Mouse (Mus musculus) T-helper 2 cell (primary cell): ENCODE measurements at regions not wholly inside any gene's neighbourhood (a gene's known extent, or its start where the extent isn't known, plus 50 kb on each side); places are given as distances from the start of the nearest gene placed in this dataset.
"Not testable (repeated sequence)": the region's sequence is repeated elsewhere in the genome, so short reads cannot be mapped to it uniquely, and the experiment has no call there.

Source experiments
- in situ Hi-C: fragments of 300-600 bp; cut with MboI, MseI; formaldehyde crosslinking; loops from one replicate; pipeline ENCODE4 v1.15.1; 2025; ENCODE audit warnings: high pct_unique_total_duplicates

- in situ Hi-C loops: no loop called here
Measured at GRCm38 (mm10) chr4:67141896-67142295, 314.5 kb downstream of the Tlr4 start.

DNA sequence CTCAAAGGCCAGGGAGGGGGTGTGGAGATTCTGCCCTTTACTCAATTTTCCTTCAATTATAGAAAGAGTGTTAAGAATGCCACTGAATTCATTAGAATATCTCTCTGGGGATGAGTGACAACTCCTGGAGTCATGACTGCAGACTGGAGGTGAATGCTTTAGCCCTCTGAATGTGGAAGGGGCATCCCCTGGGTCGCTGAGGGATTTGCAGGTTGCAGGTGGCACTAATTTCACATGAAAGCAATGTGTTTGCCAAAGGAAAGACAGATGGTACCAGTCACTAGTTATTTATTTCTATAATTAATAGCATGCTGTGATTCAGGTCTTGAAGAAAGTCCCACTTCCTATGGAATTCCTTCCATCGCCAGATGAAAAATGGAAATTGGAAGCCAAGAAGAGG lies 321.1 kb downstream of the Tlr4 start:
- in situ Hi-C loops: no loop called here

- in situ Hi-C loops: loop anchor here (10.0 kb wide), 1 partner anchor 918 kb away; no protein-coding TSS in a partner anchor
Measured at GRCm38 (mm10) chr4:67162673-67163072, 335.3 kb downstream of the Tlr4 start.

DNA sequence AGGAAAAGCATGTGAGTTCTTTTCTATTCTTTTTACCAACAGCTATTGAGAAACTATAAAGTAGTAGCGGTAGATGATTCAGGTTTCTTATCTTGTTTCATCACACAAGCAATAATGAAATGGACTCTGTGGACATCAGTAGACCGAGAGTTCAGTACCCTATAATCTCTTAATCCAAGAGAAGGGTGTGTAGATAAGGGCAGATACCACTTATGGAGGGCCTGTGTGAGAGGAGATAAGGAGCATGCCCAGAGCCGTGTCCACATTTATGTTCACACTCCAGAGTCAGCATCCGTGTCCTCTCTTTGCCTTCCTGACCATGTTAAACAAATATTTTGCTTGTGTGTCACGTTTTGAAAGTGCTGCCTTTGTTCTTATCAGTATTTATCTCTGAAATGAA lies 340.3 kb downstream of the Tlr4 start:
- in situ Hi-C loops: loop anchor here (10.0 kb wide), 1 partner anchor 923 kb away; no protein-coding TSS in a partner anchor

DNA sequence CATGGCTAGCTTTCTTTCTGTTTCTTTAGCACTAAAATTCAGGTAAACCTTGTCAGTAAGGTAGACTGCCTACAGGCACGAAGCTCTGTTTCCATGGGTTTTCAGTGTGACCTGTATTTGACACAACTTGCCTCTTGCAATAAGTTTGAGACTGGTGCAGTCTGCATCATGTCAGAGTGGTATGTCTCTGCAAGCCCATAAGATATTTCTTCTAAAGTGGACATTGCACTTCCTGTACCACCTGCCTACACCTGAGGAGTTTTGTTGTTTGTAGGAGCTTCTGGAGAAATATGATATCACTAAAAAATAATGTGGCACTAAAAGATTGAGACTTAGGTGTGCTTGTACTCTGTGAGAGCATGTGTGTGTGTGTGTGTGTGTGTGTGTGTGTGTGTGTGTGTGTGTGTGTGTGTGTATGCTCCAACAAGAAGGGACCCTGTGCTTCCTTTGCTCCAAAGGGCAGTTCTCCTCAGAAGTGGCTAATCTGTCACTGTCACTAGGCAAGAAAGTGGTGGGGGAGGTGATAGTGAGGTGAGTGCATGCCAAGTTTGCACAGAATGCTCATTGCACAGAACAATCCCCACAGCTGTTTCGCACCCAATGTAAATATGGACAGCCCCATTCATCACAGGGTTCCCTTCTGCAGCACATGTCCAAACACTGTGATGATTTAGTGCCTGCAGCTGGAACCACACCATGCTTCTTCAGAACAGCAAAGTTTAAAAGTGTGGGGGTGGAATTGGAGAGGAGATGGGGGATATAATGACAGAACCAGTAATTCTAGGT lies 360.5 kb downstream of the Tlr4 start:
- in situ Hi-C loops: loop anchor here (25.0 kb wide), 1 partner anchor 549 kb away; no protein-coding TSS in a partner anchor

GRCm38 (mm10) chr4:67190536-67190935 lies 363.2 kb downstream of the Tlr4 start:
- in situ Hi-C loops: loop anchor here (25.0 kb wide), 1 partner anchor 547 kb away; no protein-coding TSS in a partner anchor

GRCm38 (mm10) chr4:67194425-67194824 lies 367.0 kb downstream of the Tlr4 start:
- in situ Hi-C loops: loop anchor here (25.0 kb wide), 1 partner anchor 543 kb away; no protein-coding TSS in a partner anchor

DNA sequence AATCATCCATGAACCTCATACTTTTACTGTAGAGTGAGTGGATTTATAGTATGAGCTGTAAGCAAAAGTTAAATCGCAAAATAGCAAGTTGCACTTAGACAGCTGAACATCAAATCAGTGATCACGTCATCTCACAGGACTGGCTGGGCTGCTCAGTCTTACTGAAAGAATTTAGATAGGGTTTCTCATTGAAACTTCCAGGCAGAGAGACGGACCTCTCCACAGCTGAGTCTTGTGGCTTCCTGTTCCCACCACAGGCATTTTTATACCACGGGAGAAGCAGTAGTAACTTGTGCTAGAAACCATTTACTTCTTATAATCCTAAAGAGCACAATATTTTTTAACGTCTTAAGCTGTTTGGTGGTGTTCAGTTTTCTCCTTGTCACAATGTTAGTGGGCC lies 369.5 kb downstream of the Tlr4 start:
- in situ Hi-C loops: loop anchor here (25.0 kb wide), 1 partner anchor 540 kb away; no protein-coding TSS in a partner anchor

DNA sequence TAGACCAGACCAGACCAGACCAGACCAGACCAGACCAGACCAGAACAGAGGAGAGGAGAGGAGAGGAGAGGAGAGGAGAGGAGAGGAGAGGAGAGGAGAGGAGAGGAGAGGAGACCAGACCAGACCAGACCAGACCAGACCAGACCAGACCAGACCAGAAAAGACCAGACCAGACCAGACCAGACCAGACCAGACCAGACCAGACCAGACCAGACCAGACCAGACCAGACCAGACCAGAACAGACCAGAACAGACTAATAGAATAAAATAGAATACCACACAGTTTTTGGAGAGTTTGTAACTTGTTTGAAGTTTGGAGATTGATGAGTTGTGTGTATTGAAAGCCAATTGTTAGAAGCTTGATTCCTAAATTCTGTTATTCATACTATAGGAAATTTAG lies 381.0 kb downstream of the Tlr4 start:
- in situ Hi-C loops: not testable (repeated sequence)

DNA sequence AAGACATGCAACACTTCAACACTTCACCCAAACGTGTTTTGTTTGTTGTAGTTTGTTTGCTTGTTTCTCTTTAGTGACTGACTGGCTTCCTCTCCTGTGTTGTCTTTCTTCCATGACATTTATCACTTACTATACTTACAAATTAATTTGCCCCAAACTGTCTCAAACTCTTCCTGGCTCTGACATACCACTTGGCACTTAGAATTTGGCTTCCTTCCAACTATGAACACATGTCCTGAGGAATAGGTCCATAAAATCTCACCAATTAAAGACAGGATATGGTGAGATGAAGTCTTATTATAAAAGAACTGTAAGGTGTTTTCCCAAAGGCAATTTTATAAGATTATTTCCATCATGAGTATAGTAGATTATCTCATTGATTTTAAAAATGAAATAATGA lies 386.0 kb downstream of the Tlr4 start:
- in situ Hi-C loops: no loop called here

- in situ Hi-C loops: no loop called here
Measured at GRCm38 (mm10) chr4:67224533-67224932, 397.1 kb downstream of the Tlr4 start.

GRCm38 (mm10) chr4:67229214-67229613 lies 401.8 kb downstream of the Tlr4 start:
- in situ Hi-C loops: no loop called here

- in situ Hi-C loops: no loop called here
Measured at GRCm38 (mm10) chr4:67273553-67273952, 446.2 kb downstream of the Tlr4 start.

GRCm38 (mm10) chr4:67301020-67301419 lies 473.6 kb downstream of the Tlr4 start:
- in situ Hi-C loops: no loop called here

DNA sequence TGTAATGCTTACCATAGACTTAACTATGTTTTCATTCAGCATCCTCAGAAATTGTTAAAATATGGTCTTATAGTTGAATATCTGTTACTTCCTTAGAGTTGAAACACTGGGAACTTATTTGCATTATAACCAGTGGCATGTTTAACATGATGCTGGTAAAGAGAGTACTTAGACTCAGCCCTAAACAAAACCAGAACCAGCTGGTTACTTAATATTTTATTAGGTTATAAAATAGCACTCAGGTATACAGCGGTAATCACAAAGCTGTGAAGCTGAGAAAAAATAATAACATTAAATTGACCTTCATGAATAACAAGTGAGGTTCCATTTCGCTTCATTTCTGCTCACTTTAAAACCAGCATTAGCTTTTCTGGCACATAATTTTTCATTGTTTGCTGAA lies 474.4 kb downstream of the Tlr4 start:
- in situ Hi-C loops: no loop called here

DNA sequence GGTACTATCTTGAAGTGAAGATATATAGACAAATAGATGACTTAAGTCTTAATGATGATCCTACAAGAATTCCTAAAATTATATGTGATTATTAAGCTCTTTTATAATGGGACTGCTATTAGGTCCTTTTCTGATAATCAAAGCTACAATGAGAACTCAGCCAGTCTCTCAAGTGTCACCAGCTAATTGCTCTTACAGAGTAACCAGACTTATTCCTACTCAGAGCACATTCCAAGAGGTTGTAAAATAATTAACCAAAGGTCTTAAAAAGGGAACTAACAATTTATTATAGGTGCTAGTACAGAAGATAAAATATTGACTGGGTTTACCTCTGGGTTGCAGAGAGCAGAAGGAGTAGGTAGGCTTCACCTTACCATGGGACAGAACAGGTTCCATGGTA lies 492.7 kb downstream of the Tlr4 start:
- in situ Hi-C loops: not testable (repeated sequence)
